Mouse (Mus musculus): ENCODE measurements around the gene Trim2.

The Trim2 gene

DNA sequence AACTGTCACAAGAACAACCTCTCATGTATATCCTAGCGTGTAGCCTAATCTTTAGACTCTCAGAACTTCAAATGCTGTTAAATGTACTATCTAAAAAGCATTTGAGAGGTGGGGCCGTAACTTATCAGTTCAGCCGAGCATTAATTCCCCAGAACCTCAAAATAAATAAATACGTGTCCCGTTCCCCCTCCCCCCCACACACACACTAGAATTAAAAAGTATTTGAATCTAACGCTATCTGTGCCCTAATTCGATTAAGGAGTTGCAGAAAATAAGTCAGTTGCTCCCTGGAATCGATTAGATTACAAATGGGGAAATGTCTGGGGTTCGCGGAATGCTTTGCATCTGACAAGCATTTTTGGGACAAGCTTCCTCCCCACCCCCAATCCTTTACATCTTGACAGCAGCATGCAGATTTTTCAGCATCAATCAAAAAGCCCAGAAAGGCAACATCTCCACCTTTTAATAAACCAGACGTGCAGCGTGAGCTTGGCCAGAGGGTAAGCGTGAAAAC is 48.1 kb downstream of the Trim2 start:
- DNase-seq (ENCODE audit: inconsistent ontology term) = no peak

DNA sequence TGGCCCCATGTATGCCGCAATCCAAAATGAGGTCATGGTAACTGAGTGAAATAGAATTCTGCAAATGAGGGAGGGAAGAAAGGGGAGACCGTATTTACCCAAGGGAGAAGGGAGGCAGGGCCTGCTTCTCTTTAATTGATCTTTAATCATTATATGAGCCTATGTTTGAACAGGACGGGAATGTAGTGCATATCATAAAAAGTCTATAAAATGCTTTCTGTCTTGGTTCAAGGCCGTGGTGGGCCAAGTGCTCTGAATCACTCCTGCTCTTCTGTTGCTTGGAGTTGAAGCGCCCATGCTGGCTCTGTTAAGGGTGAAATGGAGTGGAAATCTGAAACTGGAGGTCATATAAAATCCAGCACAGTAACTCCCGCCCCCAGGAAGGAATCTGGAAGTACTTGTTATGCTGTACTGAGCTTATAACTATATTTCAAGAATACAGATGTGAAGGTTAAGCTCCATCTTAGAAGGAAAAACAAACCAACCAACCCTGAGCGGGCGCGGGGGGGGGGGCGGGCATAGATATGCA is 48.6 kb downstream of the Trim2 start:
- peak; percentile 47 for DNase-seq (ENCODE audit: inconsistent ontology term)

DNA sequence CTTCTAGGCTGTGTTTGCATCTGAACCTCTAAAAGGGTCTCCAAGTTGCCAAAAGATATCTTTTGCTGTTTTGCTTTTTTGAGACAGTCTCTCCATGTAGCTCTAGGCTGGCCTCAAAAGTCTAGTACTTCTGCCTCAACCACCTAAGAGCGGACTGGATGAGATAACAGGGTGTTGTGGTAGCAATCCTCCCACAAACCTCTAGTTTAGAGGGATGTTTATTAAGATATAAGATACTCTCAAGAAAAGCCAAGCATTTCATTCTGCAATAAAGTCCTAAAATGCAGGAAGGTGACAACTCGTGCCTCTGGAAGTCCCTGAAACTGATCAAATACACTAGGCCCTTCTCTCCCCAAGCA is 52.2 kb downstream of the Trim2 start:
- DNase-seq (ENCODE audit: inconsistent ontology term) = no peak

DNA sequence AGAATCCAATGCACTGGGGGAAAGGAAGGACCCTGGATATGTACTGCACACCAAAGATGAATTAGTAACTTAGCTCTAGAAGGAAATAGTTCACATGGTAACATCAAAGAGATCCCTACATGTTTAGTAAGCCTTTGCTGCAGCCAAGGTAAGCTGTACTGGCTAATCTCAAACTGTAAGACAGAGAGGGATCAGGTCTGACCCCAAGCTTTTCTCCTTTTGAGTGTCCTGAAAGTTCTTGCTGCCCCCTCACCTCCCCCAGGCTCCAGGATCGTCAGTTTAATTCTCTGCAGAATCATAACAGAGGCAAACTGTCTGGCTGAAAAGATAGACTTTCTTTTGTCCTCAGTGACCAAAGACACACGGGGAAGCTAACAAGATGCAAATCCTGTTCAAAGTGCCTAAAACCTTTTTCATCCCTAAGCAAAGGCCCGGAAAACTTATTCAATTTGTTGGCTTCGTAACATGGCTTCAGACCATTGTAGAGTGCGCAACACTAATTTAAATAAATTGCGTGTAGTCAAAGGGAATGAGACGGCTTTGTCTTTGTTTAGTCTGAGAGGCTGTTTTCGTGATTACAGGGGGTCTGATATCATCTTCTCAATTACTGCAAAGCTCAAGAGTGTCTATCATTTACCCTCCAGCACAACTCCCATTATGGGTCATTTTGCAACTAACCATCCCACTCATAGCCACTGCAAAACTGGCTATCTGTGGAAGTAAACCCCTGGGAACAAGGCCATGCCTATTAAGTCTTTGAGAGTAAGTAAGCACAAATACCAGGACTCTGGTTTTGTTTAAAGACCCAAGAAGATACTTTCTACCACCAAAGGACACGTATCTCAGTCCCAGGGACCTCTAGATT is 52.8 kb downstream of the Trim2 start:
- DNase-seq (ENCODE audit: inconsistent ontology term) = peak; percentile 22

DNA sequence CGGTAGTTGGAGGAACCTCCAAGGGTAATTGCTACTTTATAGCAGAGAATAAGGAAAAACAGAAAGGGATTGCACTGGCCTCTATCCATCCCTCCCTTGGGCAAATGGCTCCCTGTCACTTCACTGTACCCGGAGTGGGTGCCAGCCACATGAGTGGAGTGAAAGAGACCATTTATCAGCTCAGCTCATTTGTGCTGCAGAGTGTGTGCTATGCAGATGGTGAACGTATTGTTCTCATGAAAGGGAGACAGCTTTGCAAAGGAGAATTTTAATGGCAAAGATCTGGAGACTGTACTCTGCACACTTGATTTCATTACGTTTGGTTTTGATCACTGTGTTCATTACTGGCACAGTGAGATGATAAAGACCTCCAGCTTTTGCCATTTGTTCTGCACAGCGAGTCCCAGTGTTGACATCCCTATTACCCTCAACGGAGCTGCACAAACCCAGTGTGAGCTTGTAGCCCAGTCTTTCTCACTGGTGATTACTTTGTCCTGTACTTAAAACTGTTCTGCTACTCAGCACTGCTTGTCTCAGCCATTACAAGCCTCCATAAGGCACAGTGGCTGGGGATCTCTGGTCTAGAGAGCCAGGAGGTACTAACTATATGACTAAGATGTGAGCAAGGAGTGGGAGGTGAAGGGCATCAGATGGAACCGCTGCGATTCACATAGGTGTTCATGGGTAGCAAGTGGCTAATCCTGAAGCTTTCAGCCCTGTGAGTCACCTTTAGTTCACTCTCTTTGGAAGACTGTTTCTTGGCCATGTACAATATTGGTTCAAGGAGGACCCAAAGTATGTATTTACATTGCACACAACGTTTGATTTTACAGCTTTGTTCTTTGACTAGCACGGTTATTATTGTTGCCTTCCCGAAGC is 53.7 kb downstream of the Trim2 start:
- peak; percentile 82 for DNase-seq (ENCODE audit: inconsistent ontology term)

DNA sequence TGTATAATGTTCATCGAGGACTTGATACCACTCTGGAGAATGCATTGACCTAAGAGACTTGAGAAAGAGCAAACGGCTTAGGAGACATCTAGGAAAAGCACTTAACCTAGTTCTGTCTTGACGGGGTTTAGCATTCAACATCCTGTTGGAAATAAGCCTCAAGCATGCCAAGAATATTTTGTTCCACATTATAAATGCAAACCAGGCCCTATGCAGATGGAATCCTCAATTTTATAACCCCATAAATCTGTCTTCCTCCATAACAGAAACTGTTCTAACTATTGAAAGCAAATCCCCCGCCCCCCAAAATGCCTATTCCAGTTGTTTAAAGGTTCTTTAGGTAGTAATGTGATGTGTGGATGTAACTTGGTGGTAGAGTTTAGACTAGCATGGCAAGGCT is 55.0 kb downstream of the Trim2 start:
- DNase-seq (ENCODE audit: inconsistent ontology term) = no peak

DNA sequence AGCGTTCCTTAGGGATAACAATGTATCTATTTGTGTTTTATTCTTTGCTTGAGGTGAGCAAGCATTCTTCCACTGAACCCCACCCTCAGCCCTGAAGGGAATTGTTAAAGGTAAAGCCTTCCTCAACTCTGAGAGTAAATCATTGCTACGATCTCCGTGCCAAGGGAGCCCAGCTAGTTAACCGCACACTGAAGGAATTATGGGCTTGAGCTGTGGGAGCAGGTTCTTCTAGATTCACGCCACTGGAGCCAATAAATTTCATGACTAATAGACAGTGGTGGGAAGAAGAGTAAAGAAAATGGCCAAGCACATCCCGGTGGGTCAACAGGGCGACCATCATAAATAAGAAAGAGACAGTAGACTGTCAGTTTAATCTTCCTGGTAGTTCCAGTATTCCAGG is 56.4 kb downstream of the Trim2 start:
- no peak for DNase-seq (ENCODE audit: inconsistent ontology term)

DNA sequence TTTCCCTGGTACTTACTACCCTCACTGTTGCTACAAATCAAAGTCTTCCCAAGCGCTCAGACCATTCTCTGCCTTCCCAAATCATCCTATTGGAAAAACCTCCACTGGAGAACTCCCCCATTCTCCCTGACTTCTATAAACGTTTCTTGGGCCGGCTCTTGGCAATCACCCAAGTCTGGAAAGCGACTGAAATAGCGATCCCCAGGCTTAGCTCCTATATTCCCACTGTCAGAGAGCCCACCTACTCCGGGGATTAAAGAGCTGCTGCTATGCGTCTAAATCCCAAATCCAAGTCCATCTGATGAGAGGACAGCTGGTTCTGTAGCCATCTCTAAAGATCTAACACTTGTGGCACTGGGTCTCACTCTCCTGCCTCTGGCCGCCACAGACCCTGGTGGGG is 58.9 kb downstream of the Trim2 start:
- DNase-seq (ENCODE audit: inconsistent ontology term) = no peak

DNA sequence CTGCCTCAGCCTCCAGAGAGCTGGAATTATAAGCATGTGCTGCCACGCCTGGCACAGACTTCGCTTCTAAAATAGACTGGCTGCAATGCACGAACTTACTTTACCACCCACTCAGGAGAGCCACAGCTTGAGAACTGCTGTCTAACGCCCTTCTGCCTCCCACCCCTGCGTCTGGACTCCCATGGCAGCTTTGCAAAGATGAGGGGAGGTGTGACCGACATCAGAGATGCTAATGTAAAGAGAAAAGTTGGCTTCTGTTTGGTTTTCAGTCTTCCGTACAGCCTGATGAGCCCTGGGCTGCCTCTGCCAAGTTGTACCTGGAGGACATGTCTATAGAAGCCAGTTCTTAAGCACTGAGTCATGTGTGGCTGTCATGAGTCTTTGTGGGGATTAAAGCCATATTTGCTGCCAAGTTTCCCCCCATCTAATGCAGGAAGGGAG is 60.2 kb downstream of the Trim2 start:
- no peak for DNase-seq (ENCODE audit: inconsistent ontology term)

DNA sequence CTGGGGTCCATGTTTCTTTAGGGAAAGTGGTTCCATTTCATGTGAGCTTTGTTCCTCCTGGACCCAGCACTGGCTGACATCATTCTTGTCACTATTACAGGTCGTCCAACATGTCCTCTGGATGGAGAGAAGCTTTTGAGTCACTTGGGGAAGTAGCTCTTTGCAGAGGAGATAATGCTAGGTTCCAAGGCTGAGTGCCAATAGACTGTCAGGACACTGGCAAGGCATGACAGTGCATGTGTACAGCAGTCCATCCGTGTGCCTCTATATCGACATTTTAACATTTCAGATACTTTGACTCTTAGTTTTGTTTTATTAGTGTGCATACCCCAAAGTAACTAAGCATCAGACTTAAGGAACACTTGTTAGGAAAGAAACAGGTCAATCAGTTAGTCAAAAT is 63.6 kb downstream of the Trim2 start:
- DNase-seq (ENCODE audit: inconsistent ontology term) = no peak

DNA sequence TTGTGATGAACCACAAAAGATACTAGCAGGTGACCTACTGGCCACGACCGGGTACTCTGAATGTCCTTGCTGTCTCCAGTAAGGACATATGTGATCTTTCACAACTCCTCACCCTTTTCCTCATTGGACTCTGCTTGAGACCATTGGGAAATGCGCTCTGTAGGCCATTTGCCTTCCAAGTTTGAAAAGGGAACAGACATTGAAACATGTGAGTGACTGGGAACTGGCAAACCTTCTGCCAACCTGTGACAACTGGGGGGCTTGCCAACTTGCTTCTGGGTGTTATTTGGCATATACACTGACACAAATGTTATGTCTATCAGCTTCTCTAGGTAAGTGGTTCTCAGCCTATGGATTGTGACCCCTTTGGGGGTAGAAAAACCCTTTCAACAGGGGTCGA is 64.2 kb downstream of the Trim2 start:
- no peak for DNase-seq (ENCODE audit: inconsistent ontology term)

DNA sequence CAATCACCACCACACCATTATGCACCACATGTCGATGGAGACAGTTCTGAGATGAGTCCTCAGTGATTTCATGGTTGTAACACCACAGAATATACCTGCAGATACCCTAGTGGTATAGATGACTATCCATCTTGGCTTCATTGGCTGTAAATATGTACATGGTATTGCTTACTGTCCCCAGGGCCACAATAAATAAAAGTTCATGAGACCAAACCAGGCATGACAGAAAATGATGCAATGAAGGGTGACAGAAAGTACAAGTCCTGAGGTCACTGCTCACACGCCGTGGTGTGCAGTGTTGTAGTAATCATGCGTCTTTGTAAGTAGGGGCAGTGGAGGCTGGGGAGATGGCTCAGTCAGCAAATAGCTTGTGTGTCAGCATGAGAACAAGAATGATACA is 65.6 kb downstream of the Trim2 start:
- DNase-seq (ENCODE audit: inconsistent ontology term) = no peak

DNA sequence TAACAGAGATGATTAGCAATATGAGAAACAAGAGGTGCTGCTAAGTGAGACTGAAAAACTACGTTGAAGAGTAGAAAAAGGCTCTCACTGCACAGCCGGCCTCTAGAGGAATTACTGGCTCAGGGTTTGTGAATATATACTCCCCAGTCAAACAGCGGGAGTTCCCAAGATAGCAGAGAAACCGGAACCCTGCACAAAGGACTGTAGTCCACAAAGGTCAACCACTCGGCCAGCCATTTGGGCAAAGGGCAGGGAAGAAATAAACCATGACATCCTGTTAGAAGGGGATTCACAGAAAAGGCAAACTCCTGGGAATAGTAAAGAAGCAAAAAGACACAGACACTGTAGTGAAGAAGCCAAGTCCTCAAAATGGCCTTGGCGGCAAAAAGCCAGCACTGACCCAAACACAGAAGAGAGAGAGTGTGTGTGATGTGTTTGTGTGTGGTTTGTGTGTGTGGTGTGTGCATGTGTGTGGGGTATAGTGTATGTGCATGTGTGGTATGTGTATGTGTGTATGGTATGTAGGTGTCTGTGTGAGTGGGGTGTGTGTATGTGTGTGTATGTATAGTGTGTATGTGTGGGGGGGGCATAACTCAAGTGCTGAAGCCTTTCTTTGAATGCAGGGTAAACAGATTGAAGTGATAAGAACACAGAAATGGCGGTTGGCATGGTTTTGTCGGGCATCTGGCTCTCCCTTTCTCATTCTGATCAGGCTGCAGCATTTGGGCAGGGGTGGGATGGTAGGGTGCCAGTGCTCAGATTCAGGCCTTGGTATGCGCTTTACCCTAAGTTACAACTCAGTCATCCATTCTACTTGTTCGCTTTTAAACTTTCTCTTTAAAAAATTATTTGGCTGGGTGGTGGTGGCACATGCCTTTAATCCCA is 71.0 kb downstream of the Trim2 start:
- no peak for DNase-seq (ENCODE audit: inconsistent ontology term)

DNA sequence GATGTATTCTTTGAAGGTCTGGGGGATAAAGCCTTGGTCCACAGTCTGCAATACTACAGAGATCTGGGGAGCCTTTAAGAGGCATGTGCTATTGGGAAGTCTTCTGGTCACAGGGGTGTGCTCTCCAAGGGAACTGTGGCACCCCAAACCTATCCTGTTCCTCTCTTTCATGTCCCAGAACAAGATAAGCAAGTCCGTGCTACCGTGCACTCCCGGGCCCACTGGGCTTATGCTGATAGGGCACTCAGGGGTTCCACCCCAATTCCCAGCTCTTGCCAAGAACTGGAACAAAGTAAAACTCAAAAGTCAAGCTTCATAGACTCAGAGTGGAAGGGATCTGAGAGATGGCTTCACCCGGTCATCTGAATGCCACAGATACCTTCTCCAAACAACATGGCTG is 72.1 kb downstream of the Trim2 start:
- no peak for DNase-seq (ENCODE audit: inconsistent ontology term)

DNA sequence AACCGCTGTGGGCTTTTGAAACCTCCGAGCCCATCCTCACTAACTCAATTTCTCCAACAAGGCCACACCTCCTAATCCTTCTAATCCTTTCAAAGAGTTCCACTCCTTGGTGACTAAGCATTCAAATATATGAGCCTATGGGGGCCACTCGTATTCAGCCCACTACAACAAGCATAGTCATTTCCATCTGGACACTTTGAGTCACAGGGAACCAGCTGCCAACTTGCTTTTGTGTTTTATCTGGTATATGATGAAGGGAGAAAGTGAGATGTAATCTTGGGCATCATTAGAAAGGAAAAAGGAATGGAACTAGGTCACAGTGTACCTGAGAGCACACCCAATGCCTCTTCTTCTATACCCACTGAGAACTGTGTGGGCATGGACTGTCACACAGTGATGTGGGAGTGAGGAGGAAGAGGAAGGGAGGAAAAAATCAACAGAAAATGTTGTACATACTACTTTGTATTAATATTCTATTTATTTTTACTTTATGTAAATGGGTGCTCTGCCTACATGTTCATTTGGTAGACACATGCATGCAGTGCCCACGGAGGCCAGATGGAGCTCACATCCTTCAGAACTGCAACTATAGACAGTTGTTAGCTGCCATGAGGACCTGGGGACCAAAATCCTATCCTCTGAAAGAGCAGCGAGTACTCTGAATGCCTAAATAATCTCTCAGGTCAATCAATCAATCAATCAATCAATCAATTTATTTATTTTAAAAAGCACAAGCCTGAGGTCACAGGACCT is 72.8 kb downstream of the Trim2 start:
- DNase-seq (ENCODE audit: inconsistent ontology term) = no peak

DNA sequence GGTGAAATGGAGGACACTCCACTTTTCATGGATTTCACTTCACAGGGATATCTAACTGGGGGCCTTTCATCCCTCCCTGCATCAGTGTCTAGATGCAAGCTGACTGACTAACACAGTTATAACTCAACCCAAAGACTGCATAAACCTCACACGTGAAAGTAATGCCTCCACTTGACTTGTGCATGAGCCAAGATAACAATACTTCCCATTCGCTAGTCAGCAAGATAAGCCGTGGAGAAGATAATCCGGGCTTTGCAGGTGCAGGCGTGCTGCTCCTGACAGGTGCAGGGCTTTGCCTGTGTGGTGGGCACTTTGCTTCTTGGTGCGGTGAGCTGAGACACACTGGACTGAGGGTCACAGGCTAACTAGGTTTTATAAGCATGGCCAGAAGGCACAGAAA is 74.4 kb downstream of the Trim2 start:
- no peak for DNase-seq (ENCODE audit: inconsistent ontology term)

DNA sequence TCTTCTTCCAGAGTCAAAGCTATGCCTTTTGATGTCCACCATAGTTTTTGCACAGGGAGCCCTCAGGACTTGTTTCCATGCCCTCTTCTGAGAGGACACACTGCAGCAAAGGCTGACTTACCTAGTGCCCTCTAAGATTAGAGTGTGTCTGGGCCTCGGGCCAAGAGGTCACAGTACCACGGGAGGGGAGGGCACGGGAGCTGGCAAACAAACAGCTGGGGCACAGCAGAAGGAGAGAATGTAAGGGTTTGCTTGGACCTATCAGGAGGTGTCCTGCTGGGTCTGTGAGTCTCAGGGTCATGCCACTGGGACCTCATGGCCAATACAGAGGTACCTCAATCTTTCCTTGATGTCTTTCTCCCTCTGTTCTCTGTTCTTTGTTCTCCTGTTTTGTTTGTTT is 75.7 kb downstream of the Trim2 start:
- peak; percentile 54 for DNase-seq (ENCODE audit: inconsistent ontology term)

DNA sequence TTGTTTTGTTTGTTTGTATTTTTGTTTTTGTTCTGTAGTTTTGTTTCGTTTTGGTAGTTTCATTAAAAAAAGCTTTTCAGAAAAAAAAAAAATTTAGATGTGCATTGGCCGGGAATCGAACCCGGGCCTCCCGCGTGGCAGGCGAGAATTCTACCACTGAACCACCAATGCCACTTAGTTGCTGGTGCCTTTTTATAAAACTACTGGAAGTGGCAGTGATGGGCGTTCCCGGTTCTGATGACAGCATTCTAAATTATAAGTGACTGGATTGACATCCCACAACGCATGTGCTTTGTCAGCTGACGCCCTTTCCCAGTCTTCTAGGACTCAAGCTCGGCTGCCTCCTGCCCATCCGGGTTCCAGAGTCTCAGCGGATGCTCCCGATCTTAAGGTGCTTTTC is 77.8 kb downstream of the Trim2 start:
- DNase-seq (ENCODE audit: inconsistent ontology term) = peak; percentile 66

DNA sequence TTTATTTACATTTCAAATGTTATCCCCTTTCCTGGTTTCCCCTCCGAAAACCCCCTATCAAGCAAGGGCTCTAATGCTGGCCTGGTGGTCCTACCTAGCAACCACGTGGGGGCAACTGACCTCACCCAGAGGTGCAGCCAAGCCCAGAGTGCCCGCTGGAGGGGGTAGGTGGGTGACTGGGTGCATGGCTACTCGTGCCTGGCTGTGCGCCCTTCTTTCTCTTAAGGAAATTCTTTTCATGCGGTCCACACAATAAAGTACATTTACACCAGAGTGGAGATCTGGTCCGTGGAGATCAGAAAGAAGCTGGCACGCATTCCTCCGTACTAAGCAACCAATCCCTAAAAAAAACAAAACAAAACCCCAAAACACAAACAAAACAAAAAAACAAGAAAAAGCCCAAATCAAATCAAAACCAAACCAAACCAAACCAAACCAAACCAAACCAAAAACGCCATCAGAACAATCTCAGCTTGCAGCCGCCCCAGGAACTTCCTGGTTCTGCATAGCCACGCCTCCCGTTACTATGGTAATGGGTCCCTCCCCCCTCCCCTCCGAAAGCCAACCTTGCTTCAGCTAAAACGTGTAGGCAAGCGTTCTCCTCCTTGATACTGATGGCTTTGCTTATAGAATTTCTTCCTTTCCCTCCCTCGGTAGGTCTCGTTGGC is 78.3 kb downstream of the Trim2 start:
- peak; percentile 93 for DNase-seq (ENCODE audit: inconsistent ontology term)

DNA sequence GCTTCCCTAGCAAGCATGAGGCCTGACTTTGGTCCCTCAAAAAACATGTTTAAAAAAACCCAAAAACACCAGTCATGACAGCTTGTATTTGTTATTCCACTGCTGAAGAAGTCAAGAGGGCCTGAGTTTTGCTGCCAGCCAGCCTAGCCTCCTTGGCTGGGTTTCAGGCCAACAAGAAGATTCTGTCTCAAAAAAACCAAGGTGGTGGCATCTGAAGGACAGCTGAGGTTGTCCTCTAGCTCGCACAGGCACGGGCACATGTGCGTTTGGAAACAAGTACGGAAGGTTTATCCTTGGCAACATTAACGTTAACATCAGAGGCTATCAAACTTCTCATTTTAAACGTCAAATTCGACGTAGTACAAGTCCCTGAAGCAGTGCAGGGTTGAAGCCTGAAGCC is 79.0 kb downstream of the Trim2 start:
- no peak for DNase-seq (ENCODE audit: inconsistent ontology term)

All from Muller cell, postnatal 12 days (primary cell).